Mouse (Mus musculus) bone marrow macrophage, adult 2 months (primary cell): ENCODE measurements around the gene Kcnj9.

ENCODE experiments used
- CTCF ChIP-seq: IDR thresholded peaks from 2 replicates; pipeline ENCODE4 v1.5.1; 2012; ENCODE audit warnings: low read depth, mild to moderate bottlenecking, low read length, moderate library complexity
- POLR2A ChIP-seq: IDR thresholded peaks from 2 replicates; pipeline ENCODE4 v1.6.1; 2012; ENCODE audit warnings: mild to moderate bottlenecking, low read depth, low read length, borderline replicate concordance

DNA sequence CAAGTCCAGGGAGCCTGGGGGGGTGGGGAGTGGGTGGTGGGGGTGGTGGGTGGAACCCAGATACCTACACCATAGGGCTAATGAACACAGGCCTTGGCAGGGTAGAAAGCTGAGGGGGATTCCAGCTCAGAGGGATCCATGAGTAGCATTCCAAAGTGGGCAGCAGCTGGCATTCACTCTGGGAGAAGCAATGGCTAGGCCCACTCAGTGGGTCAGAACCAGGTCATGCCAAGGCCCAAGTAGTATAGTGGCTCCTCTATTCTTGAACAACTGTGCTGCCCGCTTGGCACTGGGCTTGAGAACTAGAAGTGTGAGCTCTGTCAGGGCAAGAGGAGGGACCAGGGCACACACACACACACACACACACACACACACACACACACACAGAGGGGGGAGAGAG is 20.7 kb downstream of the Kcnj9 start:
- TF ChIP-seq CTCF (no peak), POLR2A (no peak)
